Mouse (Mus musculus): ENCODE measurements around the gene Lhpp. TPM values are rescaled to one million over a fixed set of nuclear protein-coding genes. Genes with fewer than 3 reads are reported as not detected.

Lhpp gene
- polyA plus RNA-seq, 1 experiment from 2014 or later, result 20.5 TPM

DNA sequence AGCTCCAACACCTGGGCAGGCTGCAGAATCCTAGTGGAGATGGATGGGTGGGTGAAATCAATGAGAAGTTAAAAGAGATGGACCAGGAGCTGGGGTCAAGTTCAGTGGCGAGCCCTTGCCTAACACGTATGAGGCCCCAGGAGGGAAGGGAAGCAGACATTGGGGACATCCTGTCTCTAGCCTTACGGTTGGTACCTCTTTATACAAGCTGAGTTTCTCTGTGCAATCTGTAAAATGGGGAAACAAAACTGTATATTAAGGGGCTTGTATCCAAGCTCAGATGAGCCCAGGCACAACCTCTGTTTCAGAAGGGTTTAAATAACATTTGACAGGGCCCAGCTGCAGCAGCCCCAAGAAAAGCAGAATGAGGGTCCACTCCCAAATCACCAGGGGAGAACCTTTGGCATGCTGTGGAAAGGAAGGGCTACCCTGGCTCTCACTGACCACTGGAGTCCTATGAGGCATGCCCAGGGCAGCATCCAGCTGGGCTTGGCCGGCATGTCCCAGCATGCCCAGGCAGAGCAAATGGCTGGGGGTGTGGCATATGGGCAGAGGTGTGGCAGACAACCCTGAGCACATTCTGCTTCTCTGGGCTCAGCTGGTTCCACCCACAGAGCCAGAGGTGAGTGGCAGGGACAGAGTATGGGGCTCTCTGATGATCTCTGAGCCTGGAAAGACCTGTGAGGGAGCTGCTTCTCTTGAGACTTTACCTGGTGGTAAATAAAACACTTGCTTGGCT is 118.8 kb downstream of the Lhpp start:
- 82% methylated on average over 4 of the region's 4 CpGs for WGBS
- no peak for DNase-seq (ENCODE audit: low spot score)
- H3K27me3 ChIP-seq (ENCODE audit: low read depth, poor library complexity, severe bottlenecking), result no peaks in the 10 kb centered on the region
- H3K27ac ChIP-seq (replicated peaks), result peak overlapping the region; percentile 43; the same call in 1 of the 2 replicates
- no peak overlapping the region for H3K4me3 ChIP-seq
- peaks cover 52% of the 10 kb centered on the region for H3K4me1 ChIP-seq
- H3K9me3 ChIP-seq (replicated peaks), result no peaks in the 10 kb centered on the region
- H3K36me3 ChIP-seq, result peaks cover 8% of the 10 kb centered on the region

DNA sequence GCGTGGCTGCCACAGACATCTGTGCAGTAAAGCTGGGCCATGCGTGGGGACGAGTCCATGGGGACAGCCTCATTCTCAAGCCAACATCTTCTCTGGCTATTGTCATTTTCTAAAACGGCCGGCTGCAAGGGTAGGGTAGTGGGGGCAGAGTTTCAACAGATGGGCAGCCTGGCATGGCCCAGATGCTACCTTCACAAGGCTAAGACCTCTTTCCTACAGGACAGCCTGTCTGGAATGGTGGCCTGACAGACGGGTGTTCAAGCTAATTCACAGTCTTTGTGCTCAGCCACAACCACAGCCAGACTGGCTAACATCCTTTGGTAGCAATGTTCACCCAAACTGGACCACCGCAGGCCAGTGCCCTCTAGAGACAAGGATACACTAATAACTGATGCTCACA is 120.1 kb downstream of the Lhpp start:
- Histone ChIP-seq H3K36me3 (peaks cover 8% of the 10 kb centered on the region), H3K9me3 (replicated peaks) (no peaks in the 10 kb centered on the region), H3K4me3 (no peak overlapping the region), H3K4me1 (peaks cover 60% of the 10 kb centered on the region), H3K27ac (replicated peaks) (peak overlapping the region; percentile 68), H3K27me3 (ENCODE audit: low read depth, poor library complexity, severe bottlenecking) (no peaks in the 10 kb centered on the region)
- DNase-seq (ENCODE audit: low spot score), result no peak
- 81% methylated on average over 7 of the region's 7 CpGs for WGBS

DNA sequence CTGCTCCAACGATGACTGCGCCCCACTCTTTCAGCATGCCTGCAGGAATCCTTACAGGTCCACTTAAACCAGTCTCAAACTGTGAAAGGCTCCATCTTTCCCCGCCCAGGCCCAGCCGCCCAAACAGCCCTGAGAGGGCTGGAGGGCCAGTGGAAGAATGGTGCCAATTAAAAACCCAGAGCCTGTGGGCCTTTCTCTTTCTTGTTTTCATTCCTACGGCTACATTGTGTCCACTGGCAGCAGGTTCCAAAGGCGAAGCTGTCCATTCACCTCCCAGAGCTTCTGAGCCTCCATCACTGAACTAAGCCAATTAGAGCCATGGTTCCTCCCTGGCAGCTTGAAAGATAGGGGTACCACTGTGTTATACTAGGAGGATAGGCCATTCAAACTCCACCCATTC is 121.1 kb downstream of the Lhpp start:
- H3K9me3 ChIP-seq (replicated peaks), result no peaks in the 10 kb centered on the region
- peaks cover 66% of the 10 kb centered on the region for H3K4me1 ChIP-seq
- no peaks in the 10 kb centered on the region for H3K27me3 ChIP-seq (ENCODE audit: low read depth, poor library complexity, severe bottlenecking)
- H3K4me3 ChIP-seq, result no peak overlapping the region
- WGBS, result 43% methylated on average over 6 of the region's 6 CpGs
- peak overlapping the region; percentile 68 for H3K27ac ChIP-seq (replicated peaks)
- H3K36me3 ChIP-seq, result peaks cover 8% of the 10 kb centered on the region
- DNase-seq (ENCODE audit: low spot score), result peak; percentile 33

DNA sequence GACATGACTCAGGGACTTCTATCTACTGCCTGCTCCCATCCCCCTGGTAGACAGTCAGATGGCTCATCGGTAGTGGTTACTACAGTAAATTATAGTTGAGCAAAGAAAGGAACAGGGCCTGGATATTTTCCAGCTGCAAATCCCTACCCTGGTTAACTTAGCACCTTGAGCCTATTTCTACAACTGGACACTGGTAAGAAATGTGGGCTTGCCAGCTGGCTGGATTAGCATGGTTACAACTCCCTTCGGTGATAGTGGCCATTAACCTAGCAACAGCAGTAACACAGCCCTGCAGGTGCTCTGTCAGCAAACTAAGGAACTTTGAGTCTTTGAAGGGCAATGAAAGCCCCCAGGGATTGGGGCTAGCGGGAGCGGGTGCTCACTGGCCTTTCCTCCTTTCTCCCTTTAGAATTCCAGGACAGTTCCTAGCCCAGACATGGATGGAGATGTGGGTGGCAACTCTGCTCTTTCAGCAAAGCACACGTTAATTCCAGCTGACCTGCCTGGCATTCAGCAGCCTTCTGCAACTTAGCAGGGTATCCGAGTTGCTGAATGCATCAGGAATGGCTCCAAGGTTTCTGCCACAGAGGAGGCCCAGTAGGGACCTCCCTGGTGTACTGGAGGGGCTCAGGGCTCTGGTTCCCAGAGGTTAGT is 121.8 kb downstream of the Lhpp start:
- Histone ChIP-seq H3K4me1 (peaks cover 70% of the 10 kb centered on the region), H3K27me3 (ENCODE audit: low read depth, poor library complexity, severe bottlenecking) (no peaks in the 10 kb centered on the region), H3K27ac (replicated peaks) (peak overlapping the region; percentile 68), H3K36me3 (peaks cover 9% of the 10 kb centered on the region), H3K9me3 (replicated peaks) (no peaks in the 10 kb centered on the region), H3K4me3 (no peak overlapping the region)
- no peak for DNase-seq (ENCODE audit: low spot score)
- WGBS, result 57% methylated on average over 6 of the region's 6 CpGs

DNA sequence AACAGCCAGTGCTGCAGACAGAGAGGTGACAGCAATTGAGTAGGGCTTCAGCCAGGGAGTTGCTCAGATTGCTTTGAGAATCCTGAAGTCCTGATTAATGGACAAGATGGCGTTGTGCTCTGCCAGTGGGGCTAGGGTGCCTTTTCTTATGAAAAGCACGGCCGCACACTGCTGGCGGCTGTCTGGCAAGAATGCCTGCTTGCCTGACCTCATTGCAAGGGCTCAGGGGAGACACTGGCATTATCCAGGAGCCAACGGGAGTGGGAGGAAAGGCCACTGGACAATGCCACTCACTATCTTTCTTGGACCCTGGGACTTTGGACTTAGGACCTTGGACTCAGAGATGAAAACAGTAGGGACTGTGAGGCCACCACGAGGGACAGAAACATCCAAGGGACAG is 123.1 kb downstream of the Lhpp start:
- peak overlapping the region; percentile 68 for H3K27ac ChIP-seq (replicated peaks)
- H3K36me3 ChIP-seq, result peaks cover 17% of the 10 kb centered on the region
- 72% methylated on average over 6 of the region's 6 CpGs for WGBS
- no peak for DNase-seq (ENCODE audit: low spot score)
- H3K4me1 ChIP-seq, result peaks cover 68% of the 10 kb centered on the region
- H3K4me3 ChIP-seq, result no peak overlapping the region
- H3K9me3 ChIP-seq (replicated peaks), result no peaks in the 10 kb centered on the region
- no peaks in the 10 kb centered on the region for H3K27me3 ChIP-seq (ENCODE audit: low read depth, poor library complexity, severe bottlenecking)

DNA sequence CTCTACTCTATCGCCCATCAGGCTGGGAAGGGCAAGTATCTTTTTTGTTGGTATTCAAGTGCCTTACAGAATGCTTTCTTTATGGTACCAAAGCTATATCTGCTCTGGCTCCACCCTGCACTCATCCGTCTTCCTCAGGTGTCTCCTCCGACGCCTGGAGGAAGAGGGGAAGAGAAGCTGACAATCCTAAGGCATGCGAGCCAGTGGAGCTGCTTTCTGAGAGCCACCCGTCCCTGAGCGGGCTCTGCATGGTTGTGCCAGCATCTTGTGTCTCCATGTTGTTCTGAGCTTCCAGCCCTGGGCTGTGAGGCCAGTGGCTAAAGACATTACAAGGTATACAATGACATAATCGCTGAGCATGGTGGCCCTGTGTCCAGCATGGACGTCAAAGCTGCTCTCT is 123.8 kb downstream of the Lhpp start:
- Histone ChIP-seq H3K4me3 (no peak overlapping the region), H3K27ac (replicated peaks) (no peak overlapping the region), H3K36me3 (peaks cover 15% of the 10 kb centered on the region), H3K27me3 (ENCODE audit: low read depth, poor library complexity, severe bottlenecking) (no peaks in the 10 kb centered on the region), H3K9me3 (replicated peaks) (no peaks in the 10 kb centered on the region), H3K4me1 (peaks cover 68% of the 10 kb centered on the region)
- no peak for DNase-seq (ENCODE audit: low spot score)
- 87% methylated on average over 9 of the region's 9 CpGs for WGBS

DNA sequence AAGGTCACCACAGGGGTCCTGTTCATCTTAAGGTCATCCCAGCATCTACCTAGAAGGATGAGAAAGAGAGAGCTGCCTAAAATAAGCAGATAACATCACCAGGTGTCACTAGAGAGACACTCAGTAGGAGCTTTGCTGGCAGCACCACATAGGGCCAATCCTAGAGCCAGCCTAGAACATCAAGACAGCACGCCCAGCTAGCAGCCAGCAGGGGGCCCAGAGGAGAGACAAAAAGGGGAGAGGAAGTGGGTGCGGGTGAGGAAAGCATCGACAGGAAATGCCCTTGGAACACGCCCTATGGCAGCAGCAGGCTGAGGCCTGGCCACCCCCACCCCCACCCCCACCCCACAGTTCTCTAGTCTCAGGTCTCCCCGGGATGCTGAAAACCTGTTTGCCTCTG is 124.7 kb downstream of the Lhpp start:
- H3K36me3 ChIP-seq, result peaks cover 14% of the 10 kb centered on the region; the same call in 1 of the 2 replicates
- 62% methylated on average over 5 of the region's 5 CpGs for WGBS
- H3K4me3 ChIP-seq, result no peak overlapping the region
- peaks cover 62% of the 10 kb centered on the region for H3K4me1 ChIP-seq
- DNase-seq (ENCODE audit: low spot score), result no peak
- H3K27me3 ChIP-seq (ENCODE audit: low read depth, poor library complexity, severe bottlenecking), result no peaks in the 10 kb centered on the region
- H3K27ac ChIP-seq (replicated peaks), result peak overlapping the region; percentile 78
- H3K9me3 ChIP-seq (replicated peaks), result no peaks in the 10 kb centered on the region

DNA sequence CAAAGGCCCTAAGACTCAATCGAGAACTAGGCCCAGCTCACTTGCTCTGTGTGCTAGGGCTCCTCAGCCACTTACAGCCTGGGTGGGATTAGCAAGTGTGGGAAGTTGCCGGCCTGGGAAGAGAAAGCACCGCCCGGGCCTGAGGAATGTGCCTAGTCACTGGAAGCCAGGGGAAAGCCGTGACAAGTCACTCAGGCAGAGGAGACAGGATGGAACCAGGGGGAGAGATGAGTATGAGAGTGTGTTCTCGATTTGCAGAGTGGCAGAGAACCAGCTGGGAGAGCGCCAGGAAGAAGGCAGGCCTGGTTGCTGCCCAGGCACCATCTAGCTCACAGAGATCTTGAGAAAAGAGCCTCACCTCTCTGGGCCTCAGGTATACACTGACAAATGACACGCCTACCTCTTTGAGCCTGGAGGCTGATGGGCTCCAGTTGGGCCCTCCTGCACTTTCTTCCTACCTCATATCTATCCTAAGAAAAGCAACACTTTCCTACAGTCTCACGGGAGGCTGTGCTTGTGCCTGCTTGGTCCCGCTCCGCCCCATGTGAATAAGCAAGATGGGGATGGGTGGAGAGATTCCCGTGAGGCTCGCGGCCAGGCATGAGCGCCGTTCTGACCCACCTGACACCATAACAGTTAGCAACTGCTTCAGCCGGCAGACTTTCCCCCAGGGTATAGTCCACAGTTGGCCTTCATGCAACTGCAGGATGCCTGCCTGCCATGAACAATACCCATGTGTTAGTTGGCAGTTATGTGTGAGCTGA is 125.8 kb downstream of the Lhpp start:
- H3K27ac ChIP-seq (replicated peaks), result peak overlapping the region; percentile 78

DNA sequence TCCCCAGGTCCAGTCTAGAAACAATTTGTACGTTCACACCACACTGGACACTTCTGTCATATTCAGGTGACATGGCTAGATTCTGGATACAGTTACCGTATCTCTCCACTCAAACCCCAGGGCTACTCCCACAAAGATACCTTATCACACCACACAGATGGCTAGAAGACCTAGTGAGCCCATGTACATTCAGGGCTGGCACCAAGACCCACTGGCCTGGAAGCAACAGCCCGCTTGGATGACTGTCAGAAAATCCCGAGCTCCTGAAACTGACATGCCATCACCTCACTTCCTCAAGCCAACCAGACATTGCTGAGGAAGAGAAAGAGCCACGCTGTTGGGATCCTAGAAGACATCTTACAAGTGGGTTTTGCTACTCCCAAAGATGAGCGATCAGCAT is 128.4 kb downstream of the Lhpp start:
- DNase-seq (ENCODE audit: low spot score), result no peak
- no peak overlapping the region for H3K4me3 ChIP-seq
- peaks cover 24% of the 10 kb centered on the region for H3K36me3 ChIP-seq
- no peak overlapping the region for H3K27ac ChIP-seq (replicated peaks)
- H3K4me1 ChIP-seq, result peaks cover 26% of the 10 kb centered on the region
- WGBS, result 93% methylated on average over 6 of the region's 6 CpGs
- no peaks in the 10 kb centered on the region for H3K9me3 ChIP-seq (replicated peaks)
- H3K27me3 ChIP-seq (ENCODE audit: low read depth, poor library complexity, severe bottlenecking), result no peaks in the 10 kb centered on the region

More for the DNA sequence above, 125.8 kb downstream of the Lhpp start:
- H3K4me1 ChIP-seq, result peaks cover 52% of the 10 kb centered on the region
- 63% methylated on average over 17 of the region's 17 CpGs for WGBS
- peak; percentile 58 for DNase-seq (ENCODE audit: low spot score)
- peaks cover 17% of the 10 kb centered on the region for H3K36me3 ChIP-seq
- no peaks in the 10 kb centered on the region for H3K27me3 ChIP-seq (ENCODE audit: low read depth, poor library complexity, severe bottlenecking)
- no peak overlapping the region for H3K4me3 ChIP-seq
- H3K9me3 ChIP-seq (replicated peaks), result no peaks in the 10 kb centered on the region

DNA sequence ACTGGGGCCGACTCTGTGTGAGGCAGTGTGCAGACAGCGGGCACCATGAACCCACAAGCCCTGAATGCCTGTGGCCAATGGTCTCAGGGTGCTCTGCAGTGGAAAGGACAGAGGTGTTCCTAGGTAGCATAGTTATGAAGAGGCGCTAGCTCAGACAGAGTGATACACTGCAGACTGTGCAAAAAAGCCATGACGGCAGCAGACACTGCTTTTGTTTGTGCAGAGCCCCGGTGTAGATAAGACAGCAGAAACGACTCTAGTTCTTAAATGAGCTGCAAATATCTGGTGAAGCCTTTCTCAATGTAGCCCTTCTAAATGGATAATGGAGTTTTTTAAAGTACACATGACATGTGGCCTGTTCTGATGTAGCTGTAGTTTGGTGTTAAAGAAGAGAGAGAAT is 129.4 kb downstream of the Lhpp start:
- no peak for DNase-seq (ENCODE audit: low spot score)

DNA sequence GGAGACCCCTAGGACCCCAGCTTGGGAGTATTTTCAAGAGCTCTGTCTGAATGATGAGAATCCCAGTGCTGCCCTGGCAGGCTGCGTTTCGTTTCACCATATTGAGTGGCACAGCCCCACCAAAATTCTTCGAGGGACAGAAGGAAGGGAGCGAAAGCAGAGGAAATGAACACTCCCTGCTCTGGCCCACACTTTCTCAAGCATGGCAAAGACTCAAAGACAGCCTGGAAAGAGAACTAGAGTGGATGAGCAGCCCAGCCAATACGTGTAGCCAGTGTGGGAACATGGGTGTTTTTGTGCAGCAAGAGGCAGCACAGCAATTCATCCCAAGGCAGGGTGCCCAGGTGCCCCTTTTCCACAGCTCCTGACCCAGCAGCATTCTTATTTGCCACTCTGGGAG is 132.5 kb downstream of the Lhpp start:
- Histone ChIP-seq H3K4me1 (no peaks in the 10 kb centered on the region), H3K9me3 (replicated peaks) (no peaks in the 10 kb centered on the region), H3K36me3 (peaks cover 21% of the 10 kb centered on the region), H3K4me3 (no peak overlapping the region), H3K27ac (replicated peaks) (no peak overlapping the region), H3K27me3 (ENCODE audit: low read depth, poor library complexity, severe bottlenecking) (no peaks in the 10 kb centered on the region)
- DNase-seq (ENCODE audit: low spot score), result no peak
- WGBS, result 90% methylated on average over 5 of the region's 5 CpGs

More for the DNA sequence above, 129.4 kb downstream of the Lhpp start:
- H3K36me3 ChIP-seq, result peaks cover 24% of the 10 kb centered on the region
- H3K27me3 ChIP-seq (ENCODE audit: low read depth, poor library complexity, severe bottlenecking), result no peaks in the 10 kb centered on the region
- peak overlapping the region; percentile 23; the same call in 1 of the 2 replicates for H3K27ac ChIP-seq (replicated peaks)
- no peak overlapping the region for H3K4me3 ChIP-seq
- H3K4me1 ChIP-seq, result peaks cover 20% of the 10 kb centered on the region
- no peaks in the 10 kb centered on the region for H3K9me3 ChIP-seq (replicated peaks)
- WGBS, result 89% methylated on average over 6 of the region's 6 CpGs

DNA sequence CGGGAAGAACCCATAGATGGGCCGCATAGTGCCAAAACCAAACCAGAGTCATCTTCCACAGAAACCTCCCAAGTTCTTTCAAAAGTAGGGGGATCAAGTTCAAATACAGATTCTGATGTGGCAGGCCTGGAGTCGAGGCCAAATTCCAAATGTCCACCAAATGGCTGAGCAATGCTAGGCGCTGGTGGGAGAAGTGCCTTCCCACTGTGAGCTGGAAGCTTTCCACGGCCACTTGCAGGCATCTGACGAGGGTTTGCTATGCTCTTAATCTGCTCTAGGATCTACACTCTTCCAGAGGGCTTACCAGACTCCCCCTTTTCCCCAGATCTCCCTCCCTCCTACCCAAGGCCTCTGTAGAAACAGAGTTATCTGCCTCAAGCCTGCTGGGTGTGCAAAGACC is 136.7 kb downstream of the Lhpp start:
- Histone ChIP-seq H3K4me1 (no peaks in the 10 kb centered on the region), H3K4me3 (no peak overlapping the region), H3K27me3 (ENCODE audit: low read depth, poor library complexity, severe bottlenecking) (no peaks in the 10 kb centered on the region), H3K36me3 (peaks cover 23% of the 10 kb centered on the region), H3K9me3 (replicated peaks) (no peaks in the 10 kb centered on the region), H3K27ac (replicated peaks) (no peak overlapping the region)
- 89% methylated on average over 6 of the region's 6 CpGs for WGBS
- DNase-seq (ENCODE audit: low spot score), result no peak

Measured in midbrain, embryonic 10.5 days (tissue).